Mouse (Mus musculus): ENCODE results near the gene Enah.

The Enah gene

GRCm38 (mm10) chr1:181847396-181847795 lies 172.4 kb downstream of the Enah start:
- no peak for DNase-seq (ENCODE audit: low read depth, low spot score)

Data from CD4-positive, CD25-positive, alpha-beta regulatory T cell, adult 2 months (primary cell).